Mouse (Mus musculus) stomach, embryonic 14.5 days (tissue): Measurements from ENCODE around the gene Trim71. TPM values are rescaled to one million over a fixed set of nuclear protein-coding genes. Genes with fewer than 3 reads are reported as not detected.

Source experiments
- polyA plus RNA-seq: library from polyadenylated mRNA; unstranded; fragments of >200 nt; fragmentation: Nextera tagmentation; extraction: Ambion mirVana; gene quantifications from 2 replicates; pipeline ENCODE4 v1.2.1, GENCODE M21; 2014

The Trim71 gene
- polyA plus RNA-seq, 1 experiment from 2014 or later, result 1.4 TPM

Other genes with a start within 250 kb of the Trim71 start
- not detected in 2 replicates for gene Bcl2a1c, start 234.2 kb downstream of the Trim71 start, polyA plus RNA-seq
- gene Crtap, start 173.7 kb downstream of the Trim71 start, polyA plus RNA-seq, result 157 and 159 TPM in 2 replicates
- 52.7 and 53.6 TPM in 2 replicates for gene Glb1, start 163.3 kb downstream of the Trim71 start, polyA plus RNA-seq
- gene Tmppe, start 163.3 kb downstream of the Trim71 start, polyA plus RNA-seq, result 2.4 and 4.4 TPM in 2 replicates
- gene Ccr4, start 59.5 kb downstream of the Trim71 start, polyA plus RNA-seq, result not detected in 2 replicates
- not detected in 2 replicates for gene C130032M10Rik, start 48.7 kb downstream of the Trim71 start, polyA plus RNA-seq
- gene Cnot10, start 75.8 kb upstream of the Trim71 start, polyA plus RNA-seq, result 64.6 and 69.9 TPM in 2 replicates
- gene Dync1li1, start 124.4 kb upstream of the Trim71 start, polyA plus RNA-seq, result 56.0 and 64.3 TPM in 2 replicates
- gene Cmtm6, start 166.7 kb upstream of the Trim71 start, polyA plus RNA-seq, result 56.7 and 62.1 TPM in 2 replicates
- gene Cmtm7, start 217.5 kb upstream of the Trim71 start, polyA plus RNA-seq, result 97.4 and 101 TPM in 2 replicates